Mouse (Mus musculus) embryonic facial prominence, embryonic 15.5 days (tissue): Measurements from ENCODE around the gene Spata32. TPM values are rescaled to one million over a fixed set of nuclear protein-coding genes. Genes with fewer than 3 reads are reported as not detected.
"Not testable (repeated sequence)": the region's sequence is repeated elsewhere in the genome, so short reads cannot be mapped to it uniquely, and the experiment has no call there.

Experiments
- ATAC-seq: fragments of 200-750 bp; cut with Nextera tagmentation; 2 replicates; pipeline ENCODE4 v1.8.0; 2017; ENCODE audit warnings: low read depth, moderate TSS enrichment; ENCODE audit not compliant: insufficient number of reproducible peaks, low FRiP score, low TSS enrichment
- H3K27ac ChIP-seq: fragments of 300-500 bp; sonication (generic); replicated peaks from 2 replicates; pipeline ENCODE4 v1.5.1; 2015; ENCODE audit warnings: mild to moderate bottlenecking, inconsistent platforms
- H3K27me3 ChIP-seq: fragments of 300-500 bp; sonication (generic); 2 replicates; pipeline ENCODE4 v1.6.1; 2015; ENCODE audit warnings: inconsistent platforms
- H3K36me3 ChIP-seq: fragments of 300-500 bp; sonication (generic); 2 replicates; pipeline ENCODE4 v1.6.1; 2015; ENCODE audit warnings: mild to moderate bottlenecking, inconsistent platforms
- H3K4me1 ChIP-seq: fragments of 300-500 bp; sonication (generic); 2 replicates; pipeline ENCODE4 v1.6.1; 2015; ENCODE audit warnings: inconsistent platforms
- H3K4me2 ChIP-seq: fragments of 300-500 bp; sonication (generic); replicated peaks from 2 replicates; pipeline ENCODE4 v1.6.1; 2015; ENCODE audit warnings: mild to moderate bottlenecking, inconsistent platforms
- H3K4me3 ChIP-seq: fragments of 300-500 bp; sonication (generic); replicated peaks from 2 replicates; pipeline ENCODE4 v1.5.1; 2015; ENCODE audit warnings: mild to moderate bottlenecking, inconsistent platforms
- H3K9ac ChIP-seq: fragments of 300-500 bp; sonication (generic); 2 replicates; pipeline ENCODE4 v1.6.1; 2015; ENCODE audit warnings: inconsistent platforms
- H3K9me3 ChIP-seq: fragments of 300-500 bp; sonication (generic); replicated peaks from 2 replicates; pipeline ENCODE4 v1.6.1; 2016; ENCODE audit warnings: inconsistent platforms
- WGBS: fragments of 180-500 bp; shearing (Covaris S2); methylation state at CpG from one replicate; pipeline ENCODE4 v1.1.7; 2015; 5-methylcytosine and 5-hydroxymethylcytosine counted together
- polyA plus RNA-seq: library from polyadenylated mRNA; unstranded; fragments of >200 nt; fragmentation: Nextera tagmentation; extraction: Ambion mirVana; gene quantifications from 2 replicates; pipeline ENCODE4 v1.2.1, GENCODE M21; 2015

Spata32 gene
- polyA plus RNA-seq, 1 experiment from 2014 or later: not detected

GRCm38 (mm10) chr11:103223444-103223843, 5.2 kb upstream of the Spata32 start:
- H3K27me3 ChIP-seq: no peaks in the 10 kb centered on the region; the same call in 1 of the 2 replicates
- H3K36me3 ChIP-seq: peaks cover 68% of the 10 kb centered on the region
- no peak overlapping the region for H3K27ac ChIP-seq
- peaks cover 20% of the 10 kb centered on the region for H3K4me1 ChIP-seq
- ATAC-seq: no peak
- H3K9ac ChIP-seq: no peak overlapping the region
- H3K4me3 ChIP-seq: no peak overlapping the region
- 79% methylated on average over 10 of the region's 10 CpGs for WGBS
- H3K9me3 ChIP-seq: no peaks in the 10 kb centered on the region
- H3K4me2 ChIP-seq: no peak overlapping the region

- H3K9me3 ChIP-seq, H3K27me3 ChIP-seq, H3K27ac ChIP-seq, H3K4me2 ChIP-seq, H3K4me3 ChIP-seq, H3K9ac ChIP-seq, ATAC-seq: not testable (repeated sequence)
- Histone ChIP-seq H3K4me1 (peaks cover 28% of the 10 kb centered on the region), H3K36me3 (peaks cover 64% of the 10 kb centered on the region)
- WGBS: 88% methylated on average over 4 of the region's 4 CpGs
Observed at GRCm38 (mm10) chr11:103222718-103223117, 4.5 kb upstream of the Spata32 start.

- no peaks in the 10 kb centered on the region for H3K9me3 ChIP-seq
- peaks cover 30% of the 10 kb centered on the region for H3K4me1 ChIP-seq
- 90% methylated on average over 6 of the region's 6 CpGs for WGBS
- no peak overlapping the region for H3K4me2 ChIP-seq
- H3K27ac ChIP-seq: no peak overlapping the region
- ATAC-seq: no peak
- H3K27me3 ChIP-seq: no peaks in the 10 kb centered on the region; the same call in 1 of the 2 replicates
- peaks cover 52% of the 10 kb centered on the region for H3K36me3 ChIP-seq
- H3K9ac ChIP-seq: no peak overlapping the region
- H3K4me3 ChIP-seq: no peak overlapping the region
Observed at GRCm38 (mm10) chr11:103221437-103221836, 3.2 kb upstream of the Spata32 start.

- no peak overlapping the region for H3K4me3 ChIP-seq
- no peaks in the 10 kb centered on the region; the same call in 1 of the 2 replicates for H3K27me3 ChIP-seq
- no peak for ATAC-seq
- 80% methylated on average over 4 of the region's 4 CpGs for WGBS
- peaks cover 44% of the 10 kb centered on the region for H3K36me3 ChIP-seq
- H3K9me3 ChIP-seq: no peaks in the 10 kb centered on the region
- peaks cover 28% of the 10 kb centered on the region for H3K4me1 ChIP-seq
- no peak overlapping the region for H3K27ac ChIP-seq
- H3K9ac ChIP-seq: no peak overlapping the region
- no peak overlapping the region for H3K4me2 ChIP-seq
Observed at GRCm38 (mm10) chr11:103219995-103220394, 1.8 kb upstream of the Spata32 start.

- Histone ChIP-seq H3K9me3 (no peaks in the 10 kb centered on the region), H3K4me3 (no peak overlapping the region), H3K4me2 (no peak overlapping the region), H3K27ac (no peak overlapping the region), H3K4me1 (peaks cover 22% of the 10 kb centered on the region), H3K27me3 (no peaks in the 10 kb centered on the region; the same call in 1 of the 2 replicates), H3K9ac (no peak overlapping the region), H3K36me3 (peaks cover 40% of the 10 kb centered on the region)
- no peak for ATAC-seq
- 72% methylated on average over 5 of the region's 5 CpGs for WGBS
Observed at GRCm38 (mm10) chr11:103219259-103219658, 1.0 kb upstream of the Spata32 start.

- Histone ChIP-seq H3K4me3 (peak overlapping the region; percentile 45), H3K9ac (peak overlapping the region; percentile 27), H3K4me2 (peak overlapping the region; percentile 97), H3K36me3 (peaks cover 32% of the 10 kb centered on the region), H3K9me3 (no peaks in the 10 kb centered on the region), H3K27me3 (no peaks in the 10 kb centered on the region; the same call in 1 of the 2 replicates), H3K27ac (no peak overlapping the region), H3K4me1 (peaks cover 14% of the 10 kb centered on the region)
- 21% methylated on average over 6 of the region's 6 CpGs for WGBS
- ATAC-seq: no peak
Observed at GRCm38 (mm10) chr11:103218517-103218901, 277 bp upstream of the Spata32 start.

- no peak overlapping the region for H3K4me3 ChIP-seq
- no peak for ATAC-seq
- no peaks in the 10 kb centered on the region for H3K9me3 ChIP-seq
- no peaks in the 10 kb centered on the region; the same call in 1 of the 2 replicates for H3K27me3 ChIP-seq
- H3K27ac ChIP-seq: no peak overlapping the region
- H3K4me1 ChIP-seq: peaks cover 13% of the 10 kb centered on the region
- peaks cover 13% of the 10 kb centered on the region for H3K36me3 ChIP-seq
- H3K9ac ChIP-seq: no peak overlapping the region
- H3K4me2 ChIP-seq: no peak overlapping the region
- 54% methylated on average over 1 of the region's 1 CpGs for WGBS
Observed at GRCm38 (mm10) chr11:103215355-103215754, 2.9 kb downstream of the Spata32 start.

GRCm38 (mm10) chr11:103213712-103214111, 4.5 kb downstream of the Spata32 start:
- H3K4me3 ChIP-seq: no peak overlapping the region
- no peak for ATAC-seq
- H3K9me3 ChIP-seq: no peaks in the 10 kb centered on the region
- WGBS: 84% methylated on average over 5 of the region's 5 CpGs
- H3K36me3 ChIP-seq: no peaks in the 10 kb centered on the region
- peaks cover 12% of the 10 kb centered on the region for H3K4me1 ChIP-seq
- no peaks in the 10 kb centered on the region for H3K27me3 ChIP-seq
- H3K27ac ChIP-seq: no peak overlapping the region
- no peak overlapping the region for H3K4me2 ChIP-seq
- H3K9ac ChIP-seq: no peak overlapping the region

- Histone ChIP-seq H3K4me2 (no peak overlapping the region), H3K9ac (no peak overlapping the region), H3K9me3 (no peaks in the 10 kb centered on the region), H3K4me1 (no peaks in the 10 kb centered on the region), H3K27me3 (no peaks in the 10 kb centered on the region), H3K4me3 (no peak overlapping the region), H3K36me3 (no peaks in the 10 kb centered on the region), H3K27ac (no peak overlapping the region)
- WGBS: 61% methylated on average over 8 of the region's 8 CpGs
- no peak for ATAC-seq
Observed at GRCm38 (mm10) chr11:103210291-103210690, 7.9 kb downstream of the Spata32 start.

- Histone ChIP-seq H3K4me3 (no peak within 1 kb of the TSS), H3K4me1 (no peaks in the 10 kb centered on the region), H3K36me3 (no peaks in the 10 kb centered on the region), H3K9me3 (no peaks in the 10 kb centered on the region), H3K9ac (no peak within 1 kb of the TSS), H3K4me2 (no peak within 1 kb of the TSS), H3K27ac (no peak within 1 kb of the TSS), H3K27me3 (no peaks in the 10 kb centered on the region)
- WGBS: 86% methylated on average over 3 of the region's 3 CpGs
- no peak for ATAC-seq
Observed at GRCm38 (mm10) chr11:103208458-103208857, 9.8 kb downstream of the Spata32 start, which contains the start of gene 1700023F06Rik. Gene 1700023F06Rik (minus strand): TSS chr11:103208558.

- Histone ChIP-seq H3K9ac (no peak overlapping the region), H3K27me3 (no peaks in the 10 kb centered on the region), H3K9me3 (no peaks in the 10 kb centered on the region), H3K4me1 (peaks cover 8% of the 10 kb centered on the region), H3K4me2 (no peak overlapping the region), H3K36me3 (no peaks in the 10 kb centered on the region), H3K4me3 (no peak overlapping the region), H3K27ac (no peak overlapping the region)
- 86% methylated on average over 6 of the region's 6 CpGs for WGBS
- no peak for ATAC-seq
Observed at GRCm38 (mm10) chr11:103206203-103206602, 12.0 kb downstream of the Spata32 start.

- no peaks in the 10 kb centered on the region for H3K9me3 ChIP-seq
- ATAC-seq: no peak
- H3K27ac ChIP-seq: no peak overlapping the region
- H3K27me3 ChIP-seq: peaks cover 34% of the 10 kb centered on the region
- no peak overlapping the region for H3K4me3 ChIP-seq
- H3K9ac ChIP-seq: no peak overlapping the region
- H3K4me1 ChIP-seq: peaks cover 32% of the 10 kb centered on the region
- H3K4me2 ChIP-seq: no peak overlapping the region
- H3K36me3 ChIP-seq: no peaks in the 10 kb centered on the region
Observed at GRCm38 (mm10) chr11:103202376-103202775, 15.9 kb downstream of the Spata32 start.
